Mouse (Mus musculus) MEL-GATA-1-ER (cell line): ENCODE measurements around the gene Sbno2.

Experiments used
- DNase-seq: peaks from one replicate; pipeline ENCODE4 v3.0.0-alpha.2; 2012; ENCODE audit warnings: low read depth; ENCODE audit errors: extremely low read depth

Sbno2 gene

DNA sequence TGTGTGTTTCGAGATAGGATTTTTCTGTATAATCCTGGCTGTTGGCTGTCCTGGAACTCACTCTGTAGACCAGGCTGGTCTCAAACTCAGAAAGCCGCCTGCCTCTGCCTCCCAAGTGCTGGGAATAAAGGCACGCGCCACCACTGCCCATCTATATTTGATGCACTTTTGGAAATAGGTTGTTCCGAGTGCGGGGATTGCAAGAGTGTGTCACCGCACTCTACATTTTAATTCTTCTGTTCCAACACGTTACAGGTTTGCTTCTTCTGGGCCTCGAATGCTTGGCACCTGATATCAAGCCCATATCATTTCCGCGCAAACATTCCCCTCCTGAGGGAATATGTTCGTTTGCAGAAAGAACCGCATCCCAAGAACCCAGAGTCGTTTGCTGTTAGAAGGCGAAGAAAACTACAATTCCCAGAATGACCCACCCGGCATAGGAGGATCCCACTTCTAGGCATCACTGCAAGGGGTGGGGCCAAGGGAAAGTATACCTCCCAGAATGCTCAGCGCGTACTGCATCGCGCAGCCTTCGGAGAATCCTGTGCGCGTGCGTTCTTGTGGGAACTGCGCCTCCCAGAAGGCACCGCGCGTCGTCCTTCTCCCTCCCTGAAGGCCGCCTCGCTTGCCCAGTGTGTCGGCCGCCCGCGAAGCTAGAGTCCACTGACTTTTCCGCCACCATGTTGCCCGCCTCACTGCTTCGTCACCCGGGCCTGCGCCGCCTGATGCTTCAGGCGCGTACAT is 36.6 kb upstream of the Sbno2 start:
- DNase-seq = peak; percentile 97

GRCm38 (mm10) chr10:80141243-80141642 is 35.9 kb upstream of the Sbno2 start:
- DNase-seq = peak; percentile 89

DNA sequence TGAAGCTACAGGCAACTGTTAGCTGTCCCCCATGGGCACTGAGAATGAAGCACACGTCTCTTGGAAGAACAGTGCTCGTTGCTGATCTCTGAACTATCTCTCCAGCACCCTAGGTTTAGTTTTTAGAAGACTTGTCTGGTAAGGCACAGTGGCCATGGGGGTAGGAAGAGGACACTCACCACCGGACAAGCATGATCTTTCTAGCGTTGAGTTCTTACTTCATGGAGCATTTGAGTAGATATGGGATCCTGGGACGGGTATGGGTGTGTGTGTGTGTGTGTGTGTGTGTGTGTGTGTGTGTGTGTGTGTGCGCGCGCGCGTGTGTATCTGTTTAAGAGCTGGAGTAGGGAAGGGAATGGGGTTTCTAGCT is 35.3 kb upstream of the Sbno2 start, which contains the start of gene Cbarp:
Gene Cbarp, minus strand, starts transcription at position 170 of the 370 bp plus-strand sequence.
- DNase-seq = no peak

- DNase-seq = no peak
These were observed 34.7 kb upstream of the Sbno2 start for GRCm38 (mm10) chr10:80139975-80140665.

- no peak for DNase-seq
These were observed 34.0 kb upstream of the Sbno2 start for GRCm38 (mm10) chr10:80139439-80139775.

DNA sequence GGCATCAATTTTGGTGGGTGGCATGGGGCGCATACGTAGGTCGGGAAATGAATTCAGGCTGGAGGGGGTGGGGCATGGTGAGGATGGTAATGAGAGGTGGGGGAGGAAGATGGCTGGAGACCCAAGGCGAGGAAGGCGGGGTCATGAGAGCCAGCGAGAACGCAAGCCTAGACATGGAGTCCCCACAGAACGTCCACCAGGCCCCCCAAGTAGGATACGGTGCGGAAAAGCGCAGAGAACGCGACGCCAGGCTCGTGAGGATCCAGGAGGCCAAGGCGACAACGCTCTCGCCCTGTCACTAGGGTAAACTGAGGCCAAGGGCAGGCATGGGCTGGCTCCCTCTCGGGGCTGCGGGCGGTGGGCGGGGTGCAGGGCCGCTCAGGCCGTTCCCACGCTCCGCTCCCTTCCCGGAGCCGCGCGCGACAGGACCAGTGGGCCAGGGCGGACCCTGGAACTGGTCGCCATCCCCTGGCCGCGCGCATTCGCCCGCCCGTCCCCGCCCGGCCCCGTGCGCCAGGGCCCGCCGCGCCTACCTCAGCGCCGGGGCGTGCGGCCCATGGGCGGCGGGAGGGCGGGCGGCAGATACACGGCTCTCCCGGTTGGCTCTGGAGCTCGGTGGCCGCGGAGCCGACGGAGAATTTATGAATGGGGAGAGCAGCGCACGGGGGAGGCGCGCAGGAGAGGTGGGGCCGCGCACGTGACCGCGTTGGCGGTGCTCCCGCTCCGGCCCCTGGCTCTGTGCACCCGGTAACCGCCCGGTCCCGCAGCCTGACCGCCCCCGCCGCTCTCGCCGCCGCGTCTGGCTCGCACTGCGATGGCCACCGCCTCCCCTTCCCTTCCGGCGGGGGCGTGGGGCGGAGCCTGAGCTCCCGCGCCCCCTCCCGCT is 33.4 kb upstream of the Sbno2 start, which contains the start of gene Atp5d:
Gene Atp5d, plus strand, starts transcription at position 80 of the 886 bp plus-strand sequence.
- DNase-seq = no peak

- DNase-seq = no peak
These were observed 32.5 kb upstream of the Sbno2 start for GRCm38 (mm10) chr10:80137626-80138552.

GRCm38 (mm10) chr10:80136952-80137625 is 31.7 kb upstream of the Sbno2 start:
- DNase-seq = no peak

- no peak for DNase-seq
These were observed 31.0 kb upstream of the Sbno2 start for GRCm38 (mm10) chr10:80136179-80136951.

DNA sequence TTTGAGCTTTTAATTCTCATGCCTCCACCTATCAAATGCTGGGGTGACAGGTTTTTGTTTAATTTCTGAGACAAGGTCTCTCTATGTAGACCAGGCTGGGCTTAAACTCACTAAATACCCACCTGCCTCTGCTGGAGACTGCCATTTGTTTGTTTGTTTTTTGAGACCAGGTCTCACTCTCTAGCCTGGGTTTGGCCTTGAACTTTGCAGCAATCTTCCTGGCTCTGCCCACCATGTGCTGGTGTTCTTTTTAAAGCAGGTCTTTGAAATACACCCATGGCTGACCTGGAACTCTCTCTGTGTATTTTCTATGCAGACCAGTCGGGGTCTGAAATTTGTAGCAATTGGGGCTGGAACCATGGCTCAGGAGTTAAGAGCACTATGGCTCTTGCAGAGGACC is 30.3 kb upstream of the Sbno2 start:
- no peak for DNase-seq

GRCm38 (mm10) chr10:80135161-80135560 is 29.8 kb upstream of the Sbno2 start:
- DNase-seq = no peak

- no peak for DNase-seq
These were observed 29.1 kb upstream of the Sbno2 start for GRCm38 (mm10) chr10:80134421-80134820.

- no peak for DNase-seq
These were observed 28.0 kb upstream of the Sbno2 start for GRCm38 (mm10) chr10:80133226-80133849.

GRCm38 (mm10) chr10:80131952-80132350 is 26.6 kb upstream of the Sbno2 start:
- no peak for DNase-seq

GRCm38 (mm10) chr10:80131316-80131951 is 26.1 kb upstream of the Sbno2 start:
- no peak for DNase-seq

DNA sequence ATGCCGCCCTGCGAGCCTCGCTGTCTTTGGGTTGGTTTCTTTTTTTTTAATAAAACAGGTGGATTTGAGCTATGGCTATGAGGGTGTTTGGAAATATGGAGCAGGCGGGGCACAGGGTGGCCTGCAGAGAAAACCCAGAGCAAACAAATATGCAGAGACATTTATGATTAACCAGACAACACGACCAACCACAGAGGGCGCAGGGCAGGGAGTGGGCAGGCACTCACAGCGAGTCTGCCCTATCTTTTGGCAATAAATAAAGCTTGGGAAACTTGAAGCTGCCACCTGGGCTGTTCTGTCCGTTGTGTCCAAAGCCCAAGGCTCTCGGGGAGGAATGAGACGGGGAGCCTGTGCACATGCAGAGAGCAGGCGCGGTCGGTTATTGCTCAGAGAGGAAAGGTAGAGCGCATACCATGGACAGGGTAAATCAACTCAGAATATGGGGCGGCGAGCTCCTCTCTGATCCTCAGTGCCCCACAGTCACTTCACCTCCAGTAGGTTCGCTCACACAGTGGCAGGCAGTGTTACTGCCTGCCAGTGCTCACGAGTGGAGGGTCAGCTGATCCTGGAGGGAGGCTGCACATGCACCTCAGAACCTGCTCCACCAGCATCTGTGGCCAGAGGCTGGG is 25.1 kb upstream of the Sbno2 start:
- DNase-seq = no peak

GRCm38 (mm10) chr10:80129846-80130245 is 24.5 kb upstream of the Sbno2 start:
- no peak for DNase-seq

DNA sequence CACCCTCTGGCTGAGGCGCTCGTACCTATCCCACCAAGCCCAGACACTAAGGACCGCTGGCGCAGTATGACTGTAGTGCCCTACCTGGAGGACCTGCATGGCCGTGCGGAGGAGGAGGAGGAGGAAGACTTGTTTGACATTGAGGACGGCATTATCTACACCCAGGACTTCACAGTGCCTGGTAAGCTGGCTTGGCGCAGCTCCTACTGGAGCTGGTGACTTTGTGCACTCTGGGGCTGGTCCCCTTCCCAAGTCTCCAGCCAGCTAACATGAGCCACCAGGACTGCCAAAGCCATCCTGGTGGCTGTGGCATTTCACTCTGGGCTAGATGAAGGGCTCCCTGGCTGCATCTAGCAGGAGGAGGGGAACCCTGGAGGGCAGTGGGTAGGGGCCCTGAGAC is 22.5 kb upstream of the Sbno2 start:
- DNase-seq = no peak
